Mouse (Mus musculus): ENCODE data around the gene Homer3.

The Homer3 gene

DNA sequence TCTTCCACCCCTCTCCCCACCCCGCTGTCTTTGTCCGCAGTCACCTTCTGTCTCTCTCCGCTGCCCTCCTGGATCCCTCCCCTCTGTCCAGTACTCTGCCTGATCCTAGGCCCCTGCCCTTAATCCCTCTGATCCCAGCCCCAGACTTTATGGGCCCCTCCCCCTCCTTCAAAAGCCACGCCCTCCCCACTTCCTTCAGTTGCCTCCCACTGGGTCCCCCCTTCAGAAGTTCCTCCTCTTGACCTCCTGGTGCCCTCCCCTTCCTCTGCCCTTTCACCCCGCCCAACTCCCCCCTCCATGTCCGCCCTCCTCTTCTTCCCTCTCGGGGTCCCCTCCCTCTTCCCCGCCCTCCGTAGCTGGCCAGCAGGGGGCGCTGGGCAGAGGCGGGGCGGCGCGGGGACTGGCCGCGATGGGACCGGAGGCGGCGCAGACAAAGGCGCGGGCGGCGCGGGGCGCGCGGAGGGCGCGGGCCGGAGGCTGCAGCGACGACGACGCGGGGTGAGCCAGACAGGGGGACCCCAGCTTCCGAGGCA, at the start of gene Homer3:
Gene Homer3, plus strand, starts transcription at position 225 of the 533 bp plus-strand sequence.
- peak; percentile 96 for DNase-seq

DNA sequence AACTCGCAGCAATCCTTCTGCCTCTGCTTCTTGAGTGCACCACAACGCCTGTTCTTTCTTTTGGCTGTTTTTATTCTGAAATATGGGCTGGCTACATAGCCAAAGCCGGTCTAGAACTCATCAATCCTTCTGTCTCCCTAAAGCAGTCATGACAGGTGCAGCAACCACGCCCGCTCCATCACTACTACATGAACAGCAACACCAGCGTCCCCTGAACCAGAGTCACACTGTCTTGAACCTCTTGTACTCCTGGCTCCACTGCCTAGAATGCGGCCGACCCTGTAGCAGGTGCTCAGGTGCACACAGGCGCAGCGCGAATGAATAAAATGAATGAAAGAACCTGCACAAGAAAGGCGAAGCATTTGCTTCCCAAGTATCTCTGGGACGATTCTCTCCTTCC, 49.0 kb upstream of the Homer3 start:
- no peak for DNase-seq

DNA sequence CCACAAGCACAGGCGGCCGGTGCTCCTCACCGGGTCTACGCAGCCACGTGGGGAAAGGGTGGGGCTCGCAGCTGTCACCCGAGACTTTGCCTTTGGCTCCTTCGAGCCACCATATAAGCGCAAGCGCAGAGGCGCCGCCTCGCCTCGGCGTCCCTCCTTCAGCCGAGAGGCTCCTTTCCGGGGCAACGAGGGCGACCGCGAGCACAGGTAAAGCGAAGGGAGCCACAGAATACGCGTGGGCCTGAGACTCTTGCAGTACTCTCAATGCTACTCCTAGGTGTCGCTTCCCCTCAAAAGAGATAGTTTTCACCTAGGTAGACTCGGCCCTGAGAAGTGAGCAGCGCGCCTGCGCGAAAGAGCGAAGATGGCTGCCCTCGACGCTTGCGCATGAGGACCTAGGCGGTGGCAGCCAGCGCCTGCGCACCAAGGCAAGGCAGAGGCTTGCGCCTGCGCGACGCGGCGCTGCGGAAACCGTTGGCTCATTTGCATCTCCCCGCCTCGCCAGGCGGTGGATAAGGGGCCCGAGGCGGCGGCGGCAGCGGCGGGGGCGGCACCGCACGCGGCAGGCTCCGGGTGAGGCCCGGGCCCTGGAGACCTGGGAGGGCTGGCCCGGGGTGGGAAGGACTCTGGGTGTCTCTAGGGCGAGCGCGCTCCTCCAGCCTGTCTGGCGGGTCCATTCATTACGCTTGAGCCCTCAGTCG, 48.4 kb upstream of the Homer3 start, which contains the start of the genes Sugp2 and Armc6:
Gene Sugp2, plus strand, starts transcription at position 147 of the 701 bp plus-strand sequence.
Gene Armc6, minus strand, starts transcription at position 387 of the 701 bp plus-strand sequence.
- DNase-seq: peak; percentile 96

DNA sequence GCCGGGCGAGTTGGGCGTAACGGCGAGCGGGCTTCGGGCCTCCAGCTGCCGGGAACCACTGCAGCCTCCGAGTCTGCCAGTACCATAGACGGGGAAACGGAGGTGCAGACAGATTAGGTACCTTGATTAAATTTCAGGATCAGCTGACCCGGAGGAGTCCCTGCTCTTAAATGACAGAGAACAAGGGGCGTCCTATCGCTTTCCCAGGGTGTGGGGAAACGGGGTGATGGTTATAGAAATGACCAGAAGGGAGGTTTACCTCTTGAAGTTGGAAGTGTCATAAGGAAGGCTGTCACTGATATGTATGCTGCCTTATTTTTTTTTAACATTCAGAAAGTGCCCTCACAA, 47.9 kb upstream of the Homer3 start:
- no peak for DNase-seq

DNA sequence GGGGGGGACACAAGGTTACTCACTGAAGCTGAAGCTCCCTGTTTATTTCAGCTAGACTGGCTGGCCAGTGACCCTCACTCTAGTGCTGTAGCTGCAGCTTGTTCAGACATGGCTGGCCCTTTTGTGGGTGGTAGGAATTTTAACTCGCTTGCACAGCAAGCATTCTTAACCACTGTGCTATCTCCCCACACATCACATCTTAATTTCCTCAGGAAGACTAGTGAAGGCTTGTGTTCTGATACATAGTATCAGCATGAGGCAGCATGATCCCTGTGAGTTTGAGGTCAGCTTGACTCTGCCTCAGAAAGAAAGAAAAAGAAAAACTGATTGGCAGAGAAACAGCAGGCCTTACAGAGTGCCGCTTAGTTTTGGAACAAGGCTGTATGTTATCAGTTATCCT, 44.8 kb upstream of the Homer3 start:
- DNase-seq: no peak

DNA sequence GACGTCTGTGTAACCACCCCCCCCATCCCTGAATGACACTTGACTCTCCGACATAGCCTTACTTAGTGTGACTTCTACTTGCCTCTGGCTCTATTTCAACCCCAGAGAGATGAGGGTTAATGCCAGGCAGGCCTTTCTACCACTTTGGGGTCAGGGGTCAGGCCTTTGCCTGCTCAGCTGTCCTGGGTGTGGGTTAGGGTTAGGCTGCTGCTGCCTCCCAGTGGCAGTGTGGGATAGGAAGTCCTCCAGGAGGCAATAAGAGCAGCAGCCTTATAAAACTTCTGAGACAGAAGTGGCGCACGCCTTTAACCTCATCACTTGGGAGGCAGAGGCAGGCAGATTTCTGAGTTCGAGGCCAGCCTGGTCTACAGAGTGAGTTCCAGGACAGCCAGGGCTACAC, 42.0 kb upstream of the Homer3 start:
- DNase-seq: peak; percentile 51

DNA sequence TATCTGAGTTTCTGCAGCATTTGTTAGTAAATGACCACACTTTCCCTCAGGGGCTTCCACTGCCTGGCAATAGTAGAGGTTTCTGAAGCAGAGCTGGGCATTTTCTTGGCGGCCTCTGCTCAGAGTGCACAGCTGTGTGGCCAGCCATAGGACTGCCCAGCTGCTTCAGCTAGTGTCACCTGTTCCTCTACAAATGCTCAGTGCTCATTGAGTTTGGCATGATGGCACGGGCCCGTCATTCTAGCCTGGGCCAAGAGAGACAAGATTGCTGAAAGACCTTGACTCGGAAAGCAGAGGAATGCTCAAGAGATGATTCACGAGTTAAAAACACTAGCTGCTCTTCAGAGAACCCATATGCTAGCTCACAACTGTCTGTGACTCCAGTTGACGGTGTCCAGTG, 36.0 kb upstream of the Homer3 start:
- DNase-seq: no peak

DNA sequence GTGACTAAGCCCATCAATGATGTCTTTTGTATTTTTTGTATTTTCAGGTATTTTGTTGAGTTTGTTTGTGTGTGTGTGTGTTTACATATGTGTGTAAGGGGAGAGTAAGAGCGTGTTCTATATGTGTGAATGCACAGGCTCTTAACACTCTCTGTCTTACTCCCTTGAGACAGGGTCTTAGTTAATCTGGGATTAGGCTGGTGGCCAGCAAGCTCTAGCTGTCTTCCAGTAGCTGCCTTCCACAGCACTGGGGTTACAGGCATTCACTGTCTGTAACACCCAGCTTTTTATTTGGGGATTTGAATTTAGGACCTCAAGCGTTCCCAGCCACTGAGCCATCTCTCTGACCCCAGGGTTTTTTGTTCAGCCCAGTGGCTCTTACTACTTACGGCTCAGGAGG, 34.8 kb upstream of the Homer3 start:
- no peak for DNase-seq

DNA sequence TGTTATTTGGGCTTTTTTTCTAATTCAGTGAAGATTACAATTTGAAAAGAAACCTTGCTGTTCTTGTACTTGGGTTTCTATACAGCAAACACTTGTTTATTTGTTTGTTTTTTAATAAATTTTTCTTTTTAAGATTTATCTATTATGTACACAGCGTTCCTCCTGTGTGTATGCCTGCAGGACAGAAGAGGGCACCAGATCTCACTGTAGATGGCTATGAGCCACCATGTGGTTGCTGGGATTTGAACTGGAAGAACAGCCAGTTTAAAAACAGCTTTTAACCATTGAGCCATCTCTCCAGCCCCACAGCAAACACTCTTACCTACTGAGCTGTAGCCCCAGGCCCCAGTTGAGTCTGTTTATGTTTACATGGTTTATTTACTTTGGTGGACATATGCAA, 28.0 kb upstream of the Homer3 start:
- no peak for DNase-seq

DNA sequence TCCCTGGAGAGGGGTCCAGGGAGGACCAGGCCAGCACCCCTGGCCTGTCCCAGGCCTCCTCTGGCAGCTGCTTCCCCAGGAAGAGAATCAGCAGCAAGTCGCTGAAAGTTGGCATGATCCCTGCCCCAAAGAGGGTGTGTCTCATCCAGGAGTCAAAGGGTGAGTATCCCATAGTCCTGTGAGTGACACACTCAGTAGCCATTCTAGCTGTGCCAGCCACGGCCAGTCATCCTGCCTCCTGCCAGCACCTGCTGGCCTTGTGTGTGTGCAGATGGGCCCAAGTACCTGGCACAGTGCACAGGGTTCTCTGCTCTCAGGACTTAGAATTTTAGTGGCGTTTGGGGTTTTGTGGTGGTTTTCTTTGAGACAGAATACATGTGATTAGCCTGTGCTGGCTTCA, 25.2 kb upstream of the Homer3 start:
- no peak for DNase-seq

DNA sequence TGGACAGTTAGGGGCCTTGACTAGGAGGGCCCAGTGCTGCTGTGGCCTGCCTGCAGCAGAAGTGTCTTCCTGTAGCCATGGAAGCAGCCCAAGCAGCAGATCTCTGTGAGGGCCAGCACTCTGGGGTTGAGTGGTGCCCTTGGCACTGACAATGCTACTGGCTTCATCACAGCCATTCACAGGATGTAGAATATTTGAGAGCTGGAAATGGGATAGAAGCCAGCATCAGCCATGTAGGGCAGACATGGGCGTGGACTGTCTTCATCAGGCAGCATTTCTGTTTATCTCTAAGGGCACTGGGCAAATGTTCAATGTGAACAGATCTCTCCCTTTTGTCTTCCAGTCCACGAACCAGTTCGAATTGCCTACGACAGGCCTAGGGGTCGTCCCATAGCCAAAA, 24.0 kb upstream of the Homer3 start:
- no peak for DNase-seq

DNA sequence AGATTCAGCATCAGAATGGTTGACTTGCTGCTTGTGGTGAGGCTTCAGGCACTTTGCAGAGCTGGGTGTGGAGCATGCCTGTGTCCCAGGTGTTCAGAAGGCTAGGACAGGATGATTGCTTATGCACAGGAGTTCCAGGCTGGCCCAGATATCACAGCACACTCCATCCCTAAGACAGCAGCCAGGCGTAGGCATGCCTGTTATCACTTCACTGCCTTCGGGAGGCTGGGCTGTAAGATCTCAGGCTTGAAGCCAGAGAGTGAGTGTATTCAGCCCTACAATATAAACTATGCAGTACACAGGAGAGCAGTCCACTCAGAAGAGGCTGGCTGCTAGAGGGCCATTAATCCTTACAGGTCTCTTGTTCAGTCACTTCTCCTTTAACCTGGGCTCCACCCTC, 23.6 kb upstream of the Homer3 start:
- no peak for DNase-seq

DNA sequence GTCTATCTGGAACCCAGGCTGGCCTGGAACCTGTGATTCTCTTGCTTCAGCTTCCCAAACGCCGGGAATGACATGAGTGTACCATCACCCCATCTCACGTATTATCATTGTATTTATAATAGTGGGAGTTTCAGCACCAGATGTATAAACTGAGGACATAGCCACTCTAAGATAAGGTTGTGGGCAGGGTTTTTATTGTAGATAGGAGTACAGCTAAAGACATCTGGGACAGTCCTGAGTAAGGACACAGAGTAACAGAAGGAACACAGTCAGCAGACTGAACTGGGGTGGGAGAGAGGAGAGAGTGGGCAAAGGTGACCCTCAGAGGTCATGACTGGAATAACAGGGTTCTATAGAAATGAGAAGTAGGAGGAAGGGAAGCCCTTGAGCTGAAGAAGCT, 15.0 kb upstream of the Homer3 start:
- no peak for DNase-seq

DNA sequence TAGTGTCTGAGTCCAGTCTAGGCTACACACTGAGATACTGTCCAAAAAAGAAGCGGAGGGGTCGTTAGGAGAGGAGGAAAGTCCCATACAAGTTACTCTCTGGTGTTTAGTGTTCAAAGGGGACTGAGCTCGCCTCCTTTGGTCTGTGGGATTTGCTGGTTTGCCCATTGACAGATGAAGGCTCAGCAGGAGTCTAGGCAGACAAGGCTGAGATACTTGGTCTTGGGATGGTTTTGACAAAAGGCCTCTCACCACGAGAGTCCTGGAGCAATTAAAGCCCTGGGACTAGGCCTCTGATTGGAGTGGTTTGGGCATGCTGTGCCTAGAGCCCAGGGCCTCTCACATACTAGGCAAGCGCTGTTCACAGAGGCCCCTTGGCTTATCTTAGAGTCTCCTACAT, 14.3 kb upstream of the Homer3 start:
- no peak for DNase-seq

DNA sequence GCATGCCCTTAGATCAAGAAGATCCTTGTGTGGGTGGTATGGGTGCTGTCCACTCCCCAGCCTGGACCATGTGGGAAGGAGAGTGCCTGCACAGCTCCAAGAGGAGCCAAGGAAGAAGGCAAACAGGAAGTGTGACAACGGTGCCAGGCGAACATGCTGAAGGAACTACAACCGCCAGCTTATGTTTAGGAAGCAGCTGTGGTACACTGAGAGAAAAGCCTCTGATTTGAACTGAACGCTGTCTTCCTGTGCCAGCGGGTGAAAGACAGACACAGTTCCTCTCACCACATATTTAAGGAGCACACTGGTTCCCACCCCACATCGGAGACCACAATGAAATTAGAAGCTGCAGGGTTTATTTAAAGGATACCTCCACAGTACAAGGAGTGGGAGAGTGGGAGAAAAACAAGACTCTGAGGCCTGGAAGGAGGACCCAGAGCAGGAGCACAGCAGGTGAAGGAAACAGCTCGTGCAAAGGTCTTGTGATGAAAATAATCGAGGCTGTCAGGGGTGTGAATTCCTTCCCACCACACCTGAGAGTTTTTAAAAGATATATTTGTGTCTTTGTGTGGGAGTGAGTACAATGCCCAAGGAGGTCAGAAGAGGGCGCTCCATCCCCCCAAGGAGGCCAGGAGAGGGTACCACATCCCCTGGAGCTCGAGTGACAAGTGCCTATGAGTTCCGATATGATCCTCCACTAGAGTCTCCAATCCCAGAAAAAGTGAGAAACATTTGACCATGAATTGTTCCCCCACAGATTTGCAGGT, 13.6 kb upstream of the Homer3 start:
- DNase-seq: peak; percentile 73

DNA sequence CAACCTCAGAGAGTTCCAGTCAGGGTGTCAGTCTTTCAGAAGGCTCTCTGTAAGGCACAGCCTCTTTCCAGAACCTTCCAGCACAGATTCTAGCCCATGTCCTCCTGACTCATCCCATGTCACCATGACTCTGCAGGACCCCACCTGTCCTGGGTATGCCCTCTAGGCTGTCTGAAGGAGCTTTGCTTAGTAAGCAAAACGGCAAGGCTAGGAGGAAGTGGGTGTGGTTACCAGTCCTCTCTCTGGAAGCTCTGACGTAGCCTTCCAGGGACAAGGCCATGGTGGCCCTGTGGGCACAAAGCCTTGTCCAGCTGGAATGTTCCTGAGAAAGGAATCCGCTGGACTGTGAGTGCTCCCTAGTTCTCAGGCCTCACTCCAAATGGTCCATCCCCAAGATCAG, 9.7 kb upstream of the Homer3 start:
- no peak for DNase-seq

DNA sequence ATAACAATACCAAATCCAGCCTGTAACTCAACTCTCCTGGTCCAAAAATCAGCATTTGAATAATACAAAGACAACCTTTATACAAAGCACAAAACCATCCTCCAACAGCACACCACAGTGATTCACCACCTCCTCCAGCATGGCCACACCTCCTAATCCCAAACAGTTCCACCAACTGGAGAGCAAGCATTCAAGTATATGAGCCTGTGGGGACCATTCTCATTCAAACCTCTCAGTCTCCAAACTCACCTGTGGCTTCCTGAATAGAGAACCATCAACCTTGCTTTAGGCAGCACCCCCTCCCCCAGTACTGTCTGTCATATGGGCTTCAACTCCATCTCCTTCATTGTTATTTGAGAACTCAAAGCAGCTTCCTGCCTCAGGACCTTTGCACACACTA, 8.3 kb upstream of the Homer3 start:
- no peak for DNase-seq

DNA sequence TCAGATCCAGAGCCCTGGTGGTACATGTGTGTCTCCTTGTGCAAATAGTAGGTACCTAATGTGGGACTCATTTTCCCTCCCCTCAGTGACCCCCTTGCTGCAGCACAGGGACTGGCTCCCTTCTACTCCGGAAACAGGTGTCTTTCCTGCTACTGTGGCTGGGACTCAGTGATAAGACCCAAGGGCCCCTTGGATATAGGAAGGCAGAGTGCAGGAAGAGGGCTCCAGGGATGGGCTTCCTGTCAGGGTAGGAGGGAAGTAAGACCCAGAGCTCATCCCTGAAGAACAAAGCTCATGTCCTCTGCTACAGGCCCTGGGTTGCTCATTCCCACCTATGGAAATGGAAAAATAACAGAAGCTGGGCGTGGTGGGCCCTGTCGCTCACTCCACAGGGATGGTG, 6.2 kb upstream of the Homer3 start:
- no peak for DNase-seq

DNA sequence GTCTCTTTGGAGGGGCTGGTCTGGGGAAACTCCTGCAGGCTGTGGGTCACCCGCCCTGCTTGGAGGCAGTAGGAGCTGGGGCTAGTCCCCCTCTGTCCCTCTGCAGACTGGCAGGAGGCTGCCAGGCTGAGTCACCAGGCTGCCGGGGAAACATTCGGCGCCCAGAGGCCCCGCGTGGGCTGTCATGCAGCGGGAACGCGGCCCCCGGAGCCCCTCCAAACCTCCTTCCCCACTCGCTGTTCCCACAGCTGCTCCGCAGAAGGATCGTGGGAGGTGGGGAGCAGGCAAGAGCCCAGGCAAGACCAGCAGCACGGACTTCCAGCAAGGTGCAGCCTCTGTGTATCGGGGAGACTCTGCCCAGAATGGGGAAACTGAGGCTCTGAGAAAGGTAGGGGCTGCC, 4.5 kb upstream of the Homer3 start:
- no peak for DNase-seq

DNA sequence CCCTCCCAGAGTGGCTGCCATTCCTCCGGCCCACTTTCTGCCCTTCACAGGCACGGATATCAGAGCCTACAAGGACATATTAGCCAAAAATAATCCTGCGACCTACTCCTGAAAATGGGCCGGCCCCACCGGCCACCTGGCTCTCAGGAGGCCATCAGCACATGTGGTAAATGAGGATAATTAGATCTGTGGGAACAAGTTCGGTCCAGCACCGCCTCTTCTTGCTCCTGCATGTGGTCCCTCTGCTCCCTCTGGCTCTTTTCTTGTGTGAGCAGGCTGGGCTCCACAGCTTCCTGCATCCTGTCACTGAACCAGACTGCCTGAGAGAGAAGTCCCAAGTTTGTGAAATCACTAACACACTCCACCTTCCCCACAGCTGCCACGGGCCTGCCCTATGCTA, 3.4 kb upstream of the Homer3 start:
- DNase-seq: no peak

DNA sequence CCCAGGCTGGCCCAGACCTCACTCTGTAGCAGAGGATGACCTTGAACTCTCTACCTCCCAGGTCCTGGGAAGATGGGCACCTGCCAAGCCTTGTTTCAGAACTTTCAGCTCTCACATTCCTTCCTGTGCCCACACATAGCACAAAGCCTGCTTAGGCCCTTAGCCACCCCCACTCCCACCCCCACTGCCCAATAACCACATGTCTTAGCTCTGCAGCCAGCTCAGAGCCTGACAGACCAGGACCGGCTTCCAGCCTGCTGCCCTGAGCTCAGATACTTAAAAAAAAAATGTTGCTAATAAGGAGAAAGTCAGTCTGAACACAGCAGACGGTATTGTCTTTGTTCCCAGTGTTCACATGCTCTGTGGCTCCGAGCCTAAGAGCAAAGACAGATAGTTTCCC, 1.6 kb upstream of the Homer3 start:
- no peak for DNase-seq

DNA sequence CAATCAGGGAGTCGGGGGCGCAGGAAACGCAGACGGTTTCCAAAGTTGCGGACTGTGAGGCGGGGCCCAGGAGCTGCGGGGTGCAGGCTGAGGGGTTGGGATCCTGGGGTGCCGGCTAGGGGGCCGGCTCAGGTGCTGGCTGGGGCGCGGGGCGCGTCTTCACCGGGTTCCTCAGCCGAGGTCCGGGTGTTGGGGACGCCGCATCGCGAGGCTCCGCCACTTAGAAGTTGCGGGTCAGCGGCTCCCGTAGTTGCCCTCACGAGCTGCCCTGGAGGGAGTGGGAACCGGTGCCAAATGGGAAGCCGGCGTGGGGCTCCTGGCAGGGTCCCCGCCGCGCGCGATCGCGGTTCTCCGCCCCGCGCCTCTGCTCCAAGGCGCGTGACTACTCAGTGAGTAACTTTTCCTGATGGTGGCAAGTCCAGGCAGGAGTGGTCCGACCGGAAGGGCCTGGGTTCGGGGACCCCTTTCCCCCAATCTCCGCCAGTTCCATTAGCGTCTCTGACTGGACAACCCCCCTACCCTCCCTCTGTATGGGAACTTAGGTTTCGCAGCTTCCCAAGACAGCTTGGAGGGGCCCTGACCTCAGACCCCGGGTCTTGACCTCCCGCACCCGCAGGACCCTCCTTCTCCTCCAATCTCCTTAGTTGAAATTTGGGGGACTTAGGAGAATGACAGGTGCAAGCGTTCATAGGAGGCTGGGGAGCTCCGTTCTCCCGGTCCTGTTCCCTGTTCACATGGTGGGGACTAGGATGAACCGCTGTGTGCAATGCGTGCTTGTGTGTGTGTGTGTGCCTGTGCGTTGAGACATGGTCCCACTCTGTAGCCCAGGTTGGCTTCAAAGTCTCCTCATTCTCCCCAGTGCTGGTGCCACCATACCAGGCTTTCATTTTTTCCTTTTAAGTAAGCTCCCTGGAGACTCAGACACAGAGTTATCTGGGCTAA, 780 bp downstream of the Homer3 start:
- no peak for DNase-seq

DNA sequence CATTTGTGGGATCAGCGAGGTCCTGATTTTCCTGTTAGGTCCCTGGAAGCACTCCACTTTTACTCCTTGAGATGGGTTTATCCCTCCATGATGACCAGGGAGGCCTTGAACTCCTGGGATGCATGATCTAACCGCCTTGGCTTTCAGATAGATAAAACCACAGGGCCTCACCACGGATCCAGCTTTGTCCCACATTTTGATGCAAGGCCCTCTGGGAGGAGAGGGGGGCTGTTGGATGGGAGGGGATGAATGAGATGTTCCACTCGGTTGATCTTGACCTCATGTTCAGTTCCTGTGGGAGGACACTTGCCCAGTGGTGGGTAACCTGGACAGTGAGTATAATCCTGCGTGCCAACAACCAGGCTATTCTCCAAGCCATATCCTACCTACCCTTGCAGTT, 1.8 kb downstream of the Homer3 start:
- no peak for DNase-seq
